Mouse (Mus musculus): ENCODE results near the gene Gm3376. TPM values are rescaled to one million over a fixed set of nuclear protein-coding genes. Genes with fewer than 3 reads are reported as not detected.
"Not testable (repeated sequence)": the region's sequence is repeated elsewhere in the genome, so short reads cannot be mapped to it uniquely, and the experiment has no call there.

Gene Gm3376
- not detected in 2 replicates for polyA plus RNA-seq (2016; fragmentation: Nextera tagmentation; extraction: Ambion mirVana)

- H3K27ac ChIP-seq (replicated peaks); H3K4me1 ChIP-seq; H3K36me3 ChIP-seq (replicated peaks); H3K4me3 ChIP-seq; H3K9me3 ChIP-seq; H3K27me3 ChIP-seq (replicated peaks; ENCODE audit: low read depth, poor library complexity, severe bottlenecking); DNase-seq (ENCODE audit: low spot score): not testable (repeated sequence)
- WGBS = no CpG with 5 or more reads among the region's 9 CpGs
These were observed at the start of gene Gm3376 for GRCm38 (mm10) chrY:3771373-3771772. Gm3376 (plus strand) TSS chrY:3771673.

Data from embryonic facial prominence, embryonic 10.5 days (tissue).